Mouse (Mus musculus): ENCODE measurements around the gene Ugt1a6b. TPM values are rescaled to one million over a fixed set of nuclear protein-coding genes. Genes with fewer than 3 reads are reported as not detected.
A peak's percentile ranks its signal among the peaks of the same experiment; 100 is the strongest.

Ugt1a6b gene
- polyA plus RNA-seq, 1 experiment from 2014 or later: 0.32 TPM

GRCm38 (mm10) chr1:88254793-88255465, 151.9 kb downstream of the Ugt1a6b start:
- WGBS: 83% methylated on average over 12 of the region's 12 CpGs
- Histone ChIP-seq H3K4me1 (no peaks in the 10 kb centered on the region), H3K36me3 (peaks cover 4% of the 10 kb centered on the region; the same call in 1 of the 2 replicates), H3K9ac (no peak overlapping the region), H3K27me3 (no peaks in the 10 kb centered on the region), H3K27ac (no peak overlapping the region), H3K4me2 (no peak overlapping the region), H3K4me3 (no peak overlapping the region), H3K9me3 (peaks cover 8% of the 10 kb centered on the region)
- ATAC-seq (ENCODE audit: borderline replicate concordance, extremely low read depth, low FRiP score, low TSS enrichment): no peak

- Histone ChIP-seq H3K36me3 (peaks cover 9% of the 10 kb centered on the region; the same call in 1 of the 2 replicates), H3K27ac (no peak overlapping the region), H3K4me1 (no peaks in the 10 kb centered on the region), H3K4me2 (no peak overlapping the region), H3K27me3 (no peaks in the 10 kb centered on the region), H3K9ac (no peak overlapping the region), H3K9me3 (peaks cover 4% of the 10 kb centered on the region; the same call in 1 of the 2 replicates), H3K4me3 (no peak overlapping the region)
- 51% methylated on average over 2 of the region's 2 CpGs for WGBS
- no peak for ATAC-seq (ENCODE audit: borderline replicate concordance, extremely low read depth, low FRiP score, low TSS enrichment)
Observed at GRCm38 (mm10) chr1:88255466-88255857, 152.4 kb downstream of the Ugt1a6b start.

GRCm38 (mm10) chr1:88255989-88256754, 153.1 kb downstream of the Ugt1a6b start:
- Histone ChIP-seq H3K27ac (no peak overlapping the region), H3K4me2 (no peak overlapping the region), H3K27me3 (no peaks in the 10 kb centered on the region), H3K4me1 (no peaks in the 10 kb centered on the region), H3K9me3 (no peaks in the 10 kb centered on the region; the same call in 1 of the 2 replicates), H3K4me3 (no peak overlapping the region), H3K9ac (no peak overlapping the region), H3K36me3 (peaks cover 15% of the 10 kb centered on the region; the same call in 1 of the 2 replicates)
- ATAC-seq (ENCODE audit: borderline replicate concordance, extremely low read depth, low FRiP score, low TSS enrichment): no peak
- WGBS: 77% methylated on average over 13 of the region's 13 CpGs

GRCm38 (mm10) chr1:88256886-88257663, 154.0 kb downstream of the Ugt1a6b start:
- Histone ChIP-seq H3K27me3 (no peaks in the 10 kb centered on the region), H3K4me2 (no peak overlapping the region), H3K4me3 (no peak overlapping the region), H3K4me1 (no peaks in the 10 kb centered on the region), H3K9me3 (no peaks in the 10 kb centered on the region; the same call in 1 of the 2 replicates), H3K9ac (no peak overlapping the region), H3K36me3 (peaks cover 24% of the 10 kb centered on the region), H3K27ac (no peak overlapping the region)
- no peak for ATAC-seq (ENCODE audit: borderline replicate concordance, extremely low read depth, low FRiP score, low TSS enrichment)
- WGBS: 71% methylated on average over 10 of the region's 10 CpGs

- Histone ChIP-seq H3K36me3 (peaks cover 30% of the 10 kb centered on the region), H3K27ac (no peak overlapping the region), H3K27me3 (no peaks in the 10 kb centered on the region), H3K4me2 (no peak overlapping the region), H3K4me1 (no peaks in the 10 kb centered on the region), H3K9me3 (no peaks in the 10 kb centered on the region; the same call in 1 of the 2 replicates), H3K9ac (no peak overlapping the region), H3K4me3 (no peak overlapping the region)
- 81% methylated on average over 6 of the region's 6 CpGs for WGBS
- no peak for ATAC-seq (ENCODE audit: borderline replicate concordance, extremely low read depth, low FRiP score, low TSS enrichment)
Observed at GRCm38 (mm10) chr1:88257681-88258080, 154.6 kb downstream of the Ugt1a6b start.

GRCm38 (mm10) chr1:88258361-88258760, 155.3 kb downstream of the Ugt1a6b start:
- ATAC-seq (ENCODE audit: borderline replicate concordance, extremely low read depth, low FRiP score, low TSS enrichment): no peak
- Histone ChIP-seq H3K4me2 (no peak overlapping the region), H3K9ac (no peak overlapping the region), H3K27ac (no peak overlapping the region), H3K4me1 (no peaks in the 10 kb centered on the region), H3K36me3 (peaks cover 37% of the 10 kb centered on the region), H3K4me3 (no peak overlapping the region), H3K27me3 (no peaks in the 10 kb centered on the region), H3K9me3 (no peaks in the 10 kb centered on the region; the same call in 1 of the 2 replicates)
- WGBS: 62% methylated on average over 6 of the region's 6 CpGs

GRCm38 (mm10) chr1:88258881-88259642, 156.0 kb downstream of the Ugt1a6b start:
- Histone ChIP-seq H3K27ac (no peak overlapping the region), H3K4me1 (no peaks in the 10 kb centered on the region), H3K9me3 (no peaks in the 10 kb centered on the region; the same call in 1 of the 2 replicates), H3K27me3 (no peaks in the 10 kb centered on the region), H3K4me2 (no peak overlapping the region), H3K4me3 (no peak overlapping the region), H3K36me3 (peaks cover 44% of the 10 kb centered on the region), H3K9ac (no peak overlapping the region)
- ATAC-seq (ENCODE audit: borderline replicate concordance, extremely low read depth, low FRiP score, low TSS enrichment): peak; percentile 2; the same call in 1 of the 2 replicates
- WGBS: 58% methylated on average over 8 of the region's 8 CpGs

- no peak overlapping the region for H3K27ac ChIP-seq
- no peak overlapping the region for H3K4me2 ChIP-seq
- no peaks in the 10 kb centered on the region; the same call in 1 of the 2 replicates for H3K9me3 ChIP-seq
- no peaks in the 10 kb centered on the region for H3K4me1 ChIP-seq
- ATAC-seq (ENCODE audit: borderline replicate concordance, extremely low read depth, low FRiP score, low TSS enrichment): peak; percentile 2; the same call in 1 of the 2 replicates
- 68% methylated on average over 4 of the region's 4 CpGs for WGBS
- H3K36me3 ChIP-seq: peaks cover 50% of the 10 kb centered on the region
- H3K27me3 ChIP-seq: no peaks in the 10 kb centered on the region
- H3K9ac ChIP-seq: no peak overlapping the region
- no peak overlapping the region for H3K4me3 ChIP-seq
Observed at GRCm38 (mm10) chr1:88259643-88260024, 156.6 kb downstream of the Ugt1a6b start.

- Histone ChIP-seq H3K4me2 (no peak overlapping the region), H3K9me3 (no peaks in the 10 kb centered on the region), H3K4me3 (no peak overlapping the region), H3K36me3 (peaks cover 55% of the 10 kb centered on the region), H3K9ac (no peak overlapping the region), H3K4me1 (no peaks in the 10 kb centered on the region), H3K27ac (no peak overlapping the region), H3K27me3 (no peaks in the 10 kb centered on the region)
- WGBS: 72% methylated on average over 6 of the region's 6 CpGs
- ATAC-seq (ENCODE audit: borderline replicate concordance, extremely low read depth, low FRiP score, low TSS enrichment): 0 out of 2 replicates have a peak, but pooled peaks have one; percentile 1
Observed at GRCm38 (mm10) chr1:88260114-88260513, 157.1 kb downstream of the Ugt1a6b start.

- whole genome bisulfite sequencing: 78% methylated on average over 10 of the region's 10 CpGs
- no peak overlapping the region for H3K9ac ChIP-seq
- no peak overlapping the region for H3K27ac ChIP-seq
- no peaks in the 10 kb centered on the region for H3K4me1 ChIP-seq
- ATAC-seq (ENCODE audit: borderline replicate concordance, extremely low read depth, low FRiP score, low TSS enrichment): no peak
- no peaks in the 10 kb centered on the region for H3K27me3 ChIP-seq
- no peak overlapping the region for H3K4me3 ChIP-seq
- peaks cover 61% of the 10 kb centered on the region for H3K36me3 ChIP-seq
- no peaks in the 10 kb centered on the region for H3K9me3 ChIP-seq
- H3K4me2 ChIP-seq: no peak overlapping the region
Observed at GRCm38 (mm10) chr1:88260604-88261377, 157.7 kb downstream of the Ugt1a6b start.
